Mouse (Mus musculus) MEL (cell line): ENCODE measurements around the gene Serping1. TPM values are rescaled to one million over a fixed set of nuclear protein-coding genes. Genes with fewer than 3 reads are reported as not detected.

Experiments
- DNase-seq: peaks from one replicate; pipeline ENCODE4 v3.0.0; 2011; ENCODE audit warnings: low read depth, low spot score
- H3K27ac ChIP-seq: 2 replicates; pipeline ENCODE4 v1.5.1; 2012; ENCODE audit warnings: low read depth, mild to moderate bottlenecking, control low read depth, low read length, moderate library complexity; ENCODE audit not compliant: control insufficient read depth
- H3K27me3 ChIP-seq, 2 experiments: fragments of 150-350 bp in 1 of 2; sonication (generic) in 1 of 2; 2 replicates each; pipeline ENCODE4 v1.6.1; 2012; ENCODE audit warnings: low read length in 2 of 2, mild to moderate bottlenecking in 2 of 2, improper control_type of control experiment in 1 of 2, moderate library complexity in 1 of 2; ENCODE audit not compliant: insufficient read depth in 2 of 2, control insufficient read depth in 1 of 2
- H3K36me3 ChIP-seq, 2 experiments: 2 replicates each; pipeline ENCODE4 v1.6.1; 2012 to 2014; ENCODE audit warnings: low read length in 2 of 2, improper control_type of control experiment in 1 of 2, inconsistent platforms in 1 of 2, mild to moderate bottlenecking in 1 of 2; ENCODE audit not compliant: insufficient read depth in 2 of 2, control insufficient read depth in 1 of 2
- H3K4me1 ChIP-seq, 2 experiments: fragments of 150-350 bp in 1 of 2; sonication (generic) in 1 of 2; 2 replicates each; pipeline ENCODE4 v1.6.1; 2012; ENCODE audit warnings: low read length in 2 of 2, improper control_type of control experiment in 1 of 2, mild to moderate bottlenecking in 1 of 2; ENCODE audit not compliant: insufficient read depth in 2 of 2, control insufficient read depth in 1 of 2
- H3K4me3 ChIP-seq, 2 experiments: fragments of 150-350 bp in 1 of 2; sonication (generic) in 1 of 2; 2 replicates each; pipeline ENCODE4 v1.5.1; 2012; ENCODE audit warnings: low read depth in 2 of 2, low read length in 2 of 2, mild to moderate bottlenecking in 2 of 2, moderate library complexity in 2 of 2, control low read depth in 1 of 2, improper control_type of control experiment in 1 of 2; ENCODE audit not compliant: control insufficient read depth in 1 of 2, insufficient read depth in 1 of 2
- H3K79me2 ChIP-seq: 2 replicates; pipeline ENCODE4 v1.6.1; 2012; ENCODE audit warnings: mild to moderate bottlenecking, low read length, moderate library complexity; ENCODE audit not compliant: control insufficient read depth, poor library complexity, insufficient read depth
- H3K9ac ChIP-seq: 2 replicates; pipeline ENCODE4 v1.6.1; 2012; ENCODE audit warnings: low read depth, mild to moderate bottlenecking, control low read depth, low read length, moderate library complexity; ENCODE audit not compliant: control insufficient read depth, poor library complexity, severe bottlenecking
- H3K9me3 ChIP-seq: fragments of 150-350 bp; sonication (generic); replicated peaks from 2 replicates; pipeline ENCODE4 v1.6.1; 2012; ENCODE audit warnings: mild to moderate bottlenecking, low read length, improper control_type of control experiment, moderate library complexity; ENCODE audit not compliant: insufficient read depth
- BHLHE40 ChIP-seq: IDR thresholded peaks from 2 replicates; pipeline ENCODE4 v1.6.1; 2012; ENCODE audit warnings: low read depth, mild to moderate bottlenecking, inconsistent platforms, low read length, improper control_type of control experiment, borderline replicate concordance
- CHD1 ChIP-seq: IDR thresholded peaks from 2 replicates; pipeline ENCODE4 v1.6.1; 2012; ENCODE audit warnings: low read depth, mild to moderate bottlenecking, inconsistent platforms, low read length, improper control_type of control experiment
- CTCF ChIP-seq, 3 experiments: IDR thresholded peaks in 2 of 3; conservative IDR thresholded peaks in 1 of 3; 2 replicates each; pipeline ENCODE4 v1.5.1; 2011 to 2012; ENCODE audit warnings: low read length in 3 of 3, low read depth in 2 of 3, mild to moderate bottlenecking in 2 of 3, improper control_type of control experiment in 1 of 3, inconsistent platforms in 1 of 3, mixed read lengths in 1 of 3, moderate library complexity in 1 of 3; ENCODE audit not compliant: control insufficient read depth in 1 of 3, insufficient read depth in 1 of 3, poor library complexity in 1 of 3, severe bottlenecking in 1 of 3
- E2F4 ChIP-seq: IDR thresholded peaks from 2 replicates; pipeline ENCODE4 v1.6.1; 2011; ENCODE audit warnings: low read depth, low read length, improper control_type of control experiment, borderline replicate concordance
- ETS1 ChIP-seq: IDR thresholded peaks from 2 replicates; pipeline ENCODE4 v1.6.1; 2012; ENCODE audit warnings: low read depth, mild to moderate bottlenecking, inconsistent platforms, low read length, improper control_type of control experiment, moderate library complexity
- GABPA ChIP-seq: IDR thresholded peaks from 2 replicates; pipeline ENCODE4 v1.6.1; 2012; ENCODE audit warnings: low read depth, mild to moderate bottlenecking, inconsistent platforms, low read length, improper control_type of control experiment, moderate library complexity
- HCFC1 ChIP-seq: IDR thresholded peaks from 2 replicates; pipeline ENCODE4 v1.6.1; 2012; ENCODE audit warnings: low read depth, mild to moderate bottlenecking, inconsistent platforms, low read length, improper control_type of control experiment, moderate library complexity
- MAFK ChIP-seq: IDR thresholded peaks from 2 replicates; pipeline ENCODE4 v1.6.1; 2011; ENCODE audit warnings: low read depth, mild to moderate bottlenecking, low read length, improper control_type of control experiment, borderline replicate concordance
- MAZ ChIP-seq: IDR thresholded peaks from 2 replicates; pipeline ENCODE4 v1.6.1; 2012; ENCODE audit warnings: low read depth, mild to moderate bottlenecking, inconsistent platforms, low read length, improper control_type of control experiment
- MEF2A ChIP-seq: IDR thresholded peaks from 2 replicates; pipeline ENCODE4 v1.6.1; 2014; ENCODE audit warnings: low read depth, mild to moderate bottlenecking, inconsistent platforms, low read length, improper control_type of control experiment; ENCODE audit not compliant: poor library complexity, insufficient replicate concordance, severe bottlenecking; ENCODE audit errors: extremely low read depth
- MYB ChIP-seq: IDR thresholded peaks from 2 replicates; pipeline ENCODE4 v1.6.1; 2011; ENCODE audit warnings: mild to moderate bottlenecking, low read depth, low read length, improper control_type of control experiment
- MYC ChIP-seq: IDR thresholded peaks from 2 replicates; pipeline ENCODE4 v1.6.1; 2011; ENCODE audit warnings: low read depth, mild to moderate bottlenecking, low read length, improper control_type of control experiment, moderate library complexity
- POLR2AphosphoS5 ChIP-seq: IDR thresholded peaks from 2 replicates; pipeline ENCODE4 v1.6.1; 2012; ENCODE audit warnings: low read depth, borderline replicate concordance, mild to moderate bottlenecking, inconsistent platforms, low read length, moderate library complexity, mixed read lengths
- RAD21 ChIP-seq: IDR thresholded peaks from 2 replicates; pipeline ENCODE4 v1.6.1; 2011; ENCODE audit warnings: mild to moderate bottlenecking, low read depth, low read length, improper control_type of control experiment
- RCOR1 ChIP-seq: IDR thresholded peaks from 2 replicates; pipeline ENCODE4 v1.6.1; 2012; ENCODE audit warnings: low read depth, mild to moderate bottlenecking, inconsistent platforms, low read length, improper control_type of control experiment
- TBP ChIP-seq: IDR thresholded peaks from 2 replicates; pipeline ENCODE4 v1.8.0; 2011; ENCODE audit warnings: low read depth, low read length, improper control_type of control experiment
- UBTF ChIP-seq: IDR thresholded peaks from 2 replicates; pipeline ENCODE4 v1.6.1; 2012; ENCODE audit warnings: low read depth, mild to moderate bottlenecking, inconsistent platforms, low read length, improper control_type of control experiment, moderate library complexity, borderline replicate concordance; ENCODE audit not compliant: insufficient read depth
- USF2 ChIP-seq, 2 experiments: IDR thresholded peaks; 2 replicates each; pipeline ENCODE4 v1.6.1; 2011 to 2012; ENCODE audit warnings: improper control_type of control experiment in 2 of 2, low read length in 2 of 2, borderline replicate concordance in 1 of 2, inconsistent platforms in 1 of 2, low read depth in 1 of 2, mild to moderate bottlenecking in 1 of 2; ENCODE audit not compliant: insufficient read depth in 1 of 2
- ZKSCAN1 ChIP-seq: IDR thresholded peaks from 2 replicates; pipeline ENCODE4 v1.6.1; 2012; ENCODE audit warnings: low read depth, mild to moderate bottlenecking, inconsistent platforms, low read length, improper control_type of control experiment, moderate library complexity
- ZMIZ1 ChIP-seq: IDR thresholded peaks from 2 replicates; pipeline ENCODE4 v1.6.1; 2012; ENCODE audit warnings: low read depth, mild to moderate bottlenecking, inconsistent platforms, low read length, improper control_type of control experiment, moderate library complexity
- ZNF384 ChIP-seq: IDR thresholded peaks from 2 replicates; pipeline ENCODE4 v1.6.1; 2012; ENCODE audit warnings: low read depth, mild to moderate bottlenecking, inconsistent platforms, low read length, improper control_type of control experiment
- polyA plus RNA-seq, 2 experiments: library from polyadenylated mRNA; stranded (reverse) in 1 of 2; unstranded in 1 of 2; fragments of >175 nt in 1 of 2; fragments of >200 nt in 1 of 2; gene quantifications; 2 replicates each; pipeline versions ENCODE4 v1.2.1 to v1.2.4; 2012; ENCODE audit warnings: low replicate concordance in 2 of 2, low read depth in 1 of 2; ENCODE audit not compliant: insufficient read length in 2 of 2, insufficient read depth in 1 of 2, missing spikeins in 1 of 2
- total RNA-seq: library from RNA; depleted of rRNA; stranded (reverse); fragments of 300-350 nt; gene quantifications from 2 replicates; pipeline ENCODE4 v1.2.3, GENCODE M21; 2012

Gene Serping1
- total and polyA plus RNA-seq, 3 experiments = not detected

- Histone ChIP-seq H3K4me3 (no peak overlapping the region), H3K4me1 (peaks cover 0 to 10% of the 10 kb centered on the region in 2 experiments; a peak in 1 of 4 replicates), H3K9me3 (no peaks in the 10 kb centered on the region), H3K27ac (no peak overlapping the region), H3K27me3 (no peaks in the 10 kb centered on the region), H3K9ac (no peak overlapping the region), H3K36me3 (no peaks in the 10 kb centered on the region), H3K79me2 (no peaks in the 10 kb centered on the region)
- TF ChIP-seq ZKSCAN1 = no peak
- TF ChIP-seq MAFK = no peak
- TF ChIP-seq ZNF384 = no peak
- no peak for TF ChIP-seq RAD21
- TF ChIP-seq MYC = no peak
- TF ChIP-seq MEF2A = no peak
- TF ChIP-seq CHD1 = no peak
- no peak for TF ChIP-seq HCFC1
- TF ChIP-seq ZMIZ1 = no peak
- TF ChIP-seq MYB = no peak
- no peak for TF ChIP-seq USF2 (IDR thresholded peaks at IDR 0.05; ENCODE audit: borderline replicate concordance in 1 of 2, insufficient read depth in 1 of 2, low read depth in 1 of 2, low read length in 2 of 2)
- TF ChIP-seq ETS1 = no peak
- no peak for TF ChIP-seq CTCF (IDR thresholded peaks at IDR 0.05 in 2 of 3, conservative IDR thresholded peaks at IDR 0.05 in 1 of 3; ENCODE audit: control insufficient read depth in 1 of 3, insufficient read depth in 1 of 3, low read depth in 2 of 3, low read length in 3 of 3, poor library complexity in 1 of 3, severe bottlenecking in 1 of 3)
- no peak for DNase-seq
These were observed 37.8 kb downstream of the Serping1 start for GRCm38 (mm10) chr2:84737451-84737925.

DNA sequence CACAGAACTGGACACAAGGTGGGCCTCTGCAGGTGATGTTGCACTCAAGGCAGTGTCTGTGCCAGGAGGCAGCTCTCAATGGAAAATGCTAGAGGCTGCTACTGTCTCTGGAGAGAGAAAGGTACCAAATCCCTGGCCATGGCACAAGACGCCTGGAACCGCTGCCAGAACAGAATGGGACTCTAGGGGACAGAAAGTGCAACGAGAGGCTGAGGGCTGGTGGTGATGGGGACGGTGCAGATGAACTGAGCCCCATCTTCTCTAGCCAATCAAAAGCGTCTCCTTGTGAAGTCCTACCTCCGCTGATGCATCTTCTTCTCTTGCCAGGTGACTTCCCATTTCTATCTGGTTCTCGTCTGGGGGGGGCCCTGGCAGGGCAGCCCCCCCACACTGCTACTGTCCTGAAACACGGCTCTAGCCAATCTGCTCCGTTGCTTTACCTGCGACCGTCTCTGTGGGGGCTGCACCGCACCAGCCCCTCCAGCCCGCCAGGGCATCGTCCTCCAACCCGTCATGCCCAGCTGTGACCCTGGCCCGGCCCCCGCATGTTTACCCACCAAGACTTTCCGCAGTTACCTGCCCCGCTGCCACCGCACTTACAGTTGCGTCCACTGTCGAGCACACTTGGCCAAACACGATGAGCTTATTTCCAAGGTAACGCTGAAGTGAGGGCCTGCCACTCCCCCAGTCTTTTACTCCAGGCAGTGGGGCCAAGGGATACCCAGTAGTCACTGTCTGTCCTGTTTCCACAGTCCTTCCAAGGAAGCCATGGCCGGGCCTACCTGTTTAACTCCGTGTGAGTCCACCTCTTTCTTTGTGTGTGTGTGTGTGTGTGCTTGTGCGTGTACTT is 38.7 kb downstream of the Serping1 start:
- Histone ChIP-seq H3K9ac (no peak overlapping the region), H3K27ac (no peak overlapping the region), H3K9me3 (no peaks in the 10 kb centered on the region), H3K36me3 (no peaks in the 10 kb centered on the region), H3K79me2 (no peaks in the 10 kb centered on the region), H3K4me1 (peaks cover 0 to 10% of the 10 kb centered on the region in 2 experiments; a peak in 1 of 4 replicates), H3K27me3 (no peaks in the 10 kb centered on the region), H3K4me3 (no peak overlapping the region)
- TF ChIP-seq MAZ (no peak), RCOR1 (no peak), RAD21 (no peak), ZMIZ1 (no peak), ZKSCAN1 (no peak), E2F4 (no peak), TBP (no peak), POLR2AphosphoS5 (no peak), UBTF (no peak), GABPA (no peak), ZNF384 (no peak), HCFC1 (no peak), BHLHE40 (no peak)
- no peak for DNase-seq
